9 mouse cellular contexts compared by ENCODE assay signal in genomic region chr2:33583317-33583716, GRCm38 (mm10). TPM values are rescaled to one million over a fixed set of nuclear protein-coding genes. Genes with fewer than 3 reads are reported as not detected.
DNase-seq lines count a peak whose midpoint lies in the region; TF ChIP-seq lines count a peak whose summit lies in the region.
"Had no signal": no experiment of that assay in that cellular context is flagged by ENCODE, and none has a peak within 500 bp of the region (broad histone marks: within the 10 kb centered on the region; RNA-seq: fewer than 3 reads in every experiment).

No protein-coding gene starts in this region.

- no peak overlapping the region for H3K4me3 ChIP-seq in layer of hippocampus, adult 2 months
- H3K4me3 ChIP-seq in embryonic fibroblast, embryonic 13.5 days (ENCODE audit: insufficient read depth, low read length) = no peak overlapping the region
- H3K4me3 ChIP-seq: embryonic facial prominence, embryonic 12.5 days had no signal

- TF ChIP-seq CTCF in layer of hippocampus, adult 2 months (conservative IDR thresholded peaks at IDR 0.05) = peak; percentile 71
- peak; percentile 66; the same call in 1 of the 2 replicates for TF ChIP-seq CTCF in embryonic fibroblast, embryonic 13.5 days (IDR thresholded peaks at IDR 0.05; ENCODE audit: borderline replicate concordance, insufficient read depth, low read length)

- H3K27ac ChIP-seq in layer of hippocampus, adult 2 months = no peak overlapping the region
- no peak overlapping the region for H3K27ac ChIP-seq in embryonic fibroblast, embryonic 13.5 days (ENCODE audit: insufficient read depth, low read length)
- H3K27ac ChIP-seq: embryonic facial prominence, embryonic 12.5 days had no signal

- no peak for DNase-seq in layer of hippocampus, adult 2 months (ENCODE audit: low spot score in 2 of 2)
- no peak for DNase-seq in layer of hippocampus, adult 11-12 months (ENCODE audit: low spot score)
- DNase-seq in R1 (ENCODE audit: low read depth, low spot score) = peak; percentile 56
- DNase-seq in neural tube, embryonic 10.5 days (ENCODE audit: extremely low spot score, low spot score) = peak; percentile 37
- no peak for DNase-seq in gastrocnemius, adult 8-10 months (ENCODE audit: low spot score in 2 of 2)
- DNase-seq in c-Kit-positive CD71-positive TER-119-positive erythroid progenitor cells, embryonic 14.5 days (ENCODE audit: low spot score) = no peak

- H3K4me1 ChIP-seq in embryonic fibroblast, embryonic 13.5 days (ENCODE audit: control insufficient read depth, insufficient read depth, low read length) = peaks cover 8% of the 10 kb centered on the region; the same call in 1 of the 2 replicates

- TF ChIP-seq POLR2A in embryonic fibroblast, embryonic 13.5 days (IDR thresholded peaks at IDR 0.05; ENCODE audit: low read depth, low read length) = no peak

RNA-seq across cellular contexts. Expression of gene Lmx1b, which starts 57.0 kb away (rescaled TPM):
- total RNA-seq in layer of hippocampus, adult 2 months (2021) = under 1 TPM; 0.10 to 0.41 TPM
- 1.1 and 2.8 TPM in 2 replicates for polyA plus RNA-seq in embryonic fibroblast, embryonic 13.5 days (2011; ENCODE audit: insufficient read length, low read depth, missing spikeins)
- total RNA-seq in gastrocnemius, adult 8-10 months (2022) = under 1 TPM in 3 of 4 experiments, not detected in 1; 0.07 to 0.24 (median 0.19) TPM
- polyA plus RNA-seq: activated CD4-positive, CD25-positive, alpha-beta regulatory T cell, adult 4 months had no signal

Comparison
In these comparisons a context has a peak if more than half of its experiments do, and no peak if none do; other contexts are left out.
1. DNase-seq: peak in R1 (single experiment) and neural tube, embryonic 10.5 days (single experiment); none in layer of hippocampus, adult 2 months (0 of 2), layer of hippocampus, adult 11-12 months (single experiment), gastrocnemius, adult 8-10 months (0 of 2) and c-Kit-positive CD71-positive TER-119-positive erythroid progenitor cells, embryonic 14.5 days (single experiment).